Mouse (Mus musculus): ENCODE measurements at regions not wholly inside any gene's neighbourhood (a gene's known extent, or its start where the extent isn't known, plus 50 kb on each side); places are given as distances from the start of the nearest gene placed in this dataset.

GRCm38 (mm10) chr9:69658276-69658675 lies 102.5 kb downstream of the Foxb1 start:
- CTCF ChIA-PET, result no interaction called here

- CTCF ChIA-PET, result no interaction called here
Measured at GRCm38 (mm10) chr9:69656053-69656452, 104.7 kb downstream of the Foxb1 start.

GRCm38 (mm10) chr9:69652106-69652505 lies 108.6 kb downstream of the Foxb1 start:
- CTCF ChIA-PET, result no interaction called here

GRCm38 (mm10) chr9:69651608-69652007 lies 109.1 kb downstream of the Foxb1 start:
- CTCF ChIA-PET, result no interaction called here

- CTCF ChIA-PET, result no interaction called here
Measured at GRCm38 (mm10) chr9:69642591-69642990, 118.1 kb downstream of the Foxb1 start.

GRCm38 (mm10) chr9:69623312-69623711 lies 137.4 kb downstream of the Foxb1 start:
- CTCF ChIA-PET, result interaction anchor here (0.5 kb wide), 2 partner anchors 13 to 236 kb away, joined by 3 to 8 read pairs; no protein-coding TSS in a partner anchor

- CTCF ChIA-PET, result no interaction called here
Measured at GRCm38 (mm10) chr9:69621006-69621405, 139.7 kb downstream of the Foxb1 start.

- CTCF ChIA-PET, result no interaction called here
Measured at GRCm38 (mm10) chr9:69617328-69617727, 143.4 kb downstream of the Foxb1 start.

GRCm38 (mm10) chr9:69597472-69597871 lies 144.1 kb downstream of the Anxa2 start:
- CTCF ChIA-PET, result no interaction called here

- CTCF ChIA-PET, result no interaction called here
Measured at GRCm38 (mm10) chr9:69592329-69593062, 139.1 kb downstream of the Anxa2 start.

GRCm38 (mm10) chr9:69588846-69589245 lies 135.4 kb downstream of the Anxa2 start:
- CTCF ChIA-PET, result no interaction called here

GRCm38 (mm10) chr9:69587096-69587495 lies 133.7 kb downstream of the Anxa2 start:
- CTCF ChIA-PET, result no interaction called here

- CTCF ChIA-PET, result no interaction called here
Measured at GRCm38 (mm10) chr9:69581236-69581635, 127.8 kb downstream of the Anxa2 start.

GRCm38 (mm10) chr9:69577661-69578405 lies 124.4 kb downstream of the Anxa2 start:
- CTCF ChIA-PET, result no interaction called here

- CTCF ChIA-PET, result no interaction called here
Measured at GRCm38 (mm10) chr9:69575386-69575785, 122.0 kb downstream of the Anxa2 start.

GRCm38 (mm10) chr9:69568631-69569230 lies 115.3 kb downstream of the Anxa2 start:
- CTCF ChIA-PET, result interaction anchor here (0.8 kb wide), 1 partner anchor 33 kb away, joined by 18 read pairs; no protein-coding TSS in a partner anchor

GRCm38 (mm10) chr9:69568222-69568621 lies 114.8 kb downstream of the Anxa2 start:
- CTCF ChIA-PET, result interaction anchor here (0.8 kb wide), 1 partner anchor 32 kb away, joined by 18 read pairs; no protein-coding TSS in a partner anchor

- CTCF ChIA-PET, result no interaction called here
Measured at GRCm38 (mm10) chr9:69566996-69567395, 113.6 kb downstream of the Anxa2 start.

GRCm38 (mm10) chr9:69543241-69543640 lies 89.8 kb downstream of the Anxa2 start:
- CTCF ChIA-PET, result no interaction called here

Data from spleen, embryonic (tissue).